Comparison of ENCODE assay signal across 17 mouse cellular contexts in the genomic region with DNA sequence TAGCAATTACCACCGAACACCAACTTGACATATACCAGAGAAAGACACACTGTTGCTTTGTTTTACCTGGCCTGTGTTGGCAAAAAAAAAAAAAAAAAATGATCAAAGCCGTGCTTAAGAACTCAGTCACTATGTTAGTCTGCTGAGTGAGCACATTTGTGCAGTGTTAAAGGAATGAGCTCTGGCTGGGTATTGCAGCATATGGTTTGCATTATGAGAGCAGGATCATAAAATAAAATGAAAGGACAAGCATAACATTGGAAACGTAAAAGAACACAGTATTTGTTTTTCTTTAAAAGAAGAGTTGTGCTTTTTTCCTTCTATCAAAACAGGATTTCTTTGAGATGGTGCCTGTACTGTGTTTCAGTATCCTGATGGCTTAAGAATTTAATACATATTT.
DNase-seq lines count a peak whose midpoint lies in the region; ATAC-seq lines count a peak whose summit lies in the region.
"Had no signal": no experiment of that assay in that cellular context is flagged by ENCODE, and none has a peak within 500 bp of the region (broad histone marks: within the 10 kb centered on the region; RNA-seq: fewer than 3 reads in every experiment).

No protein-coding gene starts in this region.

- WGBS in kidney, embryonic 16.5 days: 36% methylated on average over 3 of the region's 3 CpGs
- 11% methylated on average over 3 of the region's 3 CpGs for WGBS in embryonic facial prominence, embryonic 12.5 days
- WGBS in limb, embryonic 12.5 days: 4% methylated on average over 3 of the region's 3 CpGs

- H3K27me3 ChIP-seq in kidney, embryonic 16.5 days (ENCODE audit: insufficient read depth, low read length): no peaks in the 10 kb centered on the region
- no peaks in the 10 kb centered on the region for H3K27me3 ChIP-seq in embryonic facial prominence, embryonic 12.5 days
- no peaks in the 10 kb centered on the region for H3K27me3 ChIP-seq in limb, embryonic 12.5 days
- H3K27me3 ChIP-seq: heart, embryonic 15.5 days; hindbrain, embryonic 12.5 days; midbrain, embryonic 12.5 days had no signal

- no peaks in the 10 kb centered on the region for H3K9me3 ChIP-seq in kidney, embryonic 16.5 days (ENCODE audit: low read length)
- no peaks in the 10 kb centered on the region for H3K9me3 ChIP-seq in embryonic facial prominence, embryonic 12.5 days
- H3K9me3 ChIP-seq in limb, embryonic 12.5 days: no peaks in the 10 kb centered on the region
- H3K9me3 ChIP-seq: heart, embryonic 15.5 days; hindbrain, embryonic 12.5 days; midbrain, embryonic 12.5 days had no signal

- no peak for DNase-seq in kidney, postnatal 10 days
- peak; percentile 48 for DNase-seq in adipocyte (ENCODE audit: low spot score)
- DNase-seq in cerebellum, postnatal 4 days (ENCODE audit: low spot score in 2 of 2): no peak
- DNase-seq in gastrocnemius, postnatal 25 days: no peak
- DNase-seq in testis, postnatal 14 days (ENCODE audit: low spot score): no peak
- DNase-seq: forebrain, postnatal 0 days; kidney, postnatal 14 days; left cerebral cortex, postnatal 4 days; lung, postnatal 10 days; thymus, adult 2 months had no signal

- H3K27ac ChIP-seq in kidney, embryonic 16.5 days (ENCODE audit: low read length): no peak overlapping the region
- no peak overlapping the region for H3K27ac ChIP-seq in embryonic facial prominence, embryonic 12.5 days
- peak overlapping the region; percentile 90 for H3K27ac ChIP-seq in limb, embryonic 12.5 days
- H3K27ac ChIP-seq: heart, embryonic 15.5 days; midbrain, embryonic 12.5 days had no signal

- peak; percentile 63; the same call in 1 of the 2 replicates for ATAC-seq in kidney, embryonic 16.5 days (ENCODE audit: low FRiP score, low TSS enrichment)
- ATAC-seq in embryonic facial prominence, embryonic 12.5 days (ENCODE audit: insufficient number of reproducible peaks, insufficient read depth, low FRiP score, low TSS enrichment): peak; percentile 84
- ATAC-seq in limb, embryonic 12.5 days (ENCODE audit: insufficient number of reproducible peaks, insufficient read depth, low FRiP score, low TSS enrichment, low read depth): peak; percentile 95
- ATAC-seq: activated CD4-positive, CD25-positive, alpha-beta regulatory T cell, adult 4 months; forebrain, postnatal 0 days had no signal

- H3K9ac ChIP-seq in kidney, embryonic 16.5 days (replicated peaks; ENCODE audit: low read length): no peak overlapping the region
- H3K9ac ChIP-seq in embryonic facial prominence, embryonic 12.5 days: no peak overlapping the region
- H3K9ac ChIP-seq in limb, embryonic 12.5 days (replicated peaks): no peak overlapping the region
- H3K9ac ChIP-seq: forebrain, postnatal 0 days; heart, embryonic 15.5 days; hindbrain, embryonic 12.5 days; midbrain, embryonic 12.5 days had no signal

- no peak overlapping the region for H3K4me3 ChIP-seq in kidney, embryonic 16.5 days (ENCODE audit: low read length)
- H3K4me3 ChIP-seq in embryonic facial prominence, embryonic 12.5 days: no peak overlapping the region
- H3K4me3 ChIP-seq in limb, embryonic 12.5 days (replicated peaks): no peak overlapping the region
- H3K4me3 ChIP-seq: heart, embryonic 15.5 days; hindbrain, embryonic 12.5 days; midbrain, embryonic 12.5 days had no signal

- no peaks in the 10 kb centered on the region for H3K36me3 ChIP-seq in kidney, embryonic 16.5 days (ENCODE audit: insufficient read depth, low read length)
- H3K36me3 ChIP-seq in embryonic facial prominence, embryonic 12.5 days: no peaks in the 10 kb centered on the region
- no peaks in the 10 kb centered on the region for H3K36me3 ChIP-seq in limb, embryonic 12.5 days
- H3K36me3 ChIP-seq: heart, embryonic 15.5 days; hindbrain, embryonic 12.5 days; midbrain, embryonic 12.5 days had no signal

- no peaks in the 10 kb centered on the region for H3K4me1 ChIP-seq in kidney, embryonic 16.5 days (ENCODE audit: insufficient read depth, low read length)
- H3K4me1 ChIP-seq in embryonic facial prominence, embryonic 12.5 days: peaks cover 9% of the 10 kb centered on the region; the same call in 1 of the 2 replicates
- peaks cover 36% of the 10 kb centered on the region for H3K4me1 ChIP-seq in limb, embryonic 12.5 days (replicated peaks)
- H3K4me1 ChIP-seq: hindbrain, embryonic 12.5 days had no signal

- no peak overlapping the region for H3K4me2 ChIP-seq in kidney, embryonic 16.5 days (replicated peaks; ENCODE audit: low read depth, low read length)
- no peak overlapping the region for H3K4me2 ChIP-seq in embryonic facial prominence, embryonic 12.5 days (replicated peaks)
- no peak overlapping the region for H3K4me2 ChIP-seq in limb, embryonic 12.5 days
- H3K4me2 ChIP-seq: heart, embryonic 15.5 days; hindbrain, embryonic 12.5 days; midbrain, embryonic 12.5 days had no signal
